Comparison of ENCODE assay signal across 10 mouse cellular contexts in genomic region chr13:75931073-75931472, GRCm38 (mm10). TPM values are rescaled to one million over a fixed set of nuclear protein-coding genes. Genes with fewer than 3 reads are reported as not detected.
A peak's percentile ranks its signal among the peaks of the same experiment; 100 is the strongest.
DNase-seq lines count a peak whose midpoint lies in the region; ATAC-seq lines count a peak whose summit lies in the region.
"Had no signal": no experiment of that assay in that cellular context is flagged by ENCODE, and none has a peak within 500 bp of the region (broad histone marks: within the 10 kb centered on the region; RNA-seq: fewer than 3 reads in every experiment).

No protein-coding gene starts in this region.

- H3K4me3 ChIP-seq in forebrain, embryonic 12.5 days (replicated peaks): no peak overlapping the region

- H3K9me3 ChIP-seq in forebrain, embryonic 12.5 days: no peaks in the 10 kb centered on the region

- H3K4me1 ChIP-seq in forebrain, embryonic 12.5 days: peaks cover 6% of the 10 kb centered on the region

- H3K9ac ChIP-seq in forebrain, embryonic 12.5 days: no peak overlapping the region

- WGBS in forebrain, embryonic 12.5 days: 34% methylated on average over 5 of the region's 5 CpGs

- ATAC-seq in forebrain, embryonic 12.5 days (ENCODE audit: low FRiP score): peak; percentile 87

- no peaks in the 10 kb centered on the region for H3K27me3 ChIP-seq in forebrain, embryonic 12.5 days

- H3K4me2 ChIP-seq in forebrain, embryonic 12.5 days: no peak overlapping the region

- peak overlapping the region; percentile 13; the same call in 1 of the 2 replicates for H3K27ac ChIP-seq in forebrain, embryonic 12.5 days

- intact Hi-C loops in heart, postnatal 25 days (cut with DNase I): no loop called here

- H3K36me3 ChIP-seq in forebrain, embryonic 12.5 days (replicated peaks): peaks cover 21% of the 10 kb centered on the region

- DNase-seq in kidney, adult 8-10 months: peak; percentile 5 to 11
- DNase-seq in kidney, adult 11 months: no peak
- peak; percentile 28 for DNase-seq in heart, postnatal 25 days (ENCODE audit: low spot score)
- peak; percentile 52 to 76 for DNase-seq in layer of hippocampus, adult 18-20 months (ENCODE audit: low spot score in 2 of 2)
- DNase-seq in lung, postnatal 10 days: peak; percentile 49
- DNase-seq in right cerebral cortex, adult 2 months (ENCODE audit: low spot score in 2 of 2): peak; percentile 63 to 64
- no peak for DNase-seq in urinary bladder, adult 2 months (ENCODE audit: low spot score)

RNA-seq across cellular contexts. Expression of gene Rhobtb3, which starts 12.7 kb away (rescaled TPM):
- 59.2 and 60.5 TPM in 2 replicates for polyA plus RNA-seq in forebrain, embryonic 12.5 days (2016; fragmentation: Nextera tagmentation; extraction: Ambion mirVana)
- 10 to 100 TPM; 14.5 to 16.3 TPM for total RNA-seq in heart, postnatal 25 days (2021)
- total RNA-seq in layer of hippocampus, adult 18-20 months (2021): 10 to 100 TPM; 15.0 to 15.9 TPM
- 10.1 and 11.6 TPM in 2 replicates for polyA plus RNA-seq in urinary bladder, adult 2 months (2012; rRNA removed)

RNA-seq across cellular contexts. Expression of gene Spata9, which starts 35.9 kb away (rescaled TPM):
- 0.93 and 1.1 TPM in 2 replicates for polyA plus RNA-seq in forebrain, embryonic 12.5 days (2016; fragmentation: Nextera tagmentation; extraction: Ambion mirVana)
- total RNA-seq in heart, postnatal 25 days (2021): not detected
- not detected for total RNA-seq in layer of hippocampus, adult 18-20 months (2021)
- polyA plus RNA-seq in urinary bladder, adult 2 months (2012; rRNA removed): not detected in 2 replicates
- total RNA-seq: ES-E14 had no signal
- polyA plus RNA-seq: spleen, adult 2 months had no signal

Comparison
In these comparisons a context has a peak if more than half of its experiments do, and no peak if none do; other contexts are left out.
1. DNase-seq: peak in kidney, adult 8-10 months (2 of 2), heart, postnatal 25 days (single experiment), layer of hippocampus, adult 18-20 months (2 of 2), lung, postnatal 10 days (single experiment) and right cerebral cortex, adult 2 months (2 of 2); none in kidney, adult 11 months (single experiment) and urinary bladder, adult 2 months (single experiment).